8 mouse cellular contexts compared by ENCODE assay signal in genomic region chr10:127311476-127312355, GRCm38 (mm10). TPM values are rescaled to one million over a fixed set of nuclear protein-coding genes. Genes with fewer than 3 reads are reported as not detected.
DNase-seq lines count a peak whose midpoint lies in the region; ATAC-seq and TF ChIP-seq lines count a peak whose summit lies in the region.

TSS of gene Mars (minus strand) at chr10:127311786.

- 0 out of 2 replicates have a peak, but pooled peaks have one; percentile 2 for TF ChIP-seq EP300 in lung, postnatal 0 days (IDR thresholded peaks at IDR 0.05)

- H3K9ac ChIP-seq in lung, postnatal 0 days (replicated peaks; ENCODE audit: low read depth): peak within 1 kb of the TSS; percentile 77

- peak within 1 kb of the TSS; percentile 88 for H3K4me3 ChIP-seq in hindbrain, embryonic 10.5 days
- peak within 1 kb of the TSS; percentile 80 for H3K4me3 ChIP-seq in lung, postnatal 0 days (ENCODE audit: low read depth, low read length)

- H3K27me3 ChIP-seq in hindbrain, embryonic 10.5 days (ENCODE audit: insufficient read depth, poor library complexity, severe bottlenecking): no peaks in the 10 kb centered on the region
- H3K27me3 ChIP-seq in lung, postnatal 0 days (replicated peaks; ENCODE audit: insufficient read depth, low read length): no peaks in the 10 kb centered on the region

- peaks cover 13% of the 10 kb centered on the region for H3K4me1 ChIP-seq in hindbrain, embryonic 10.5 days (replicated peaks)
- 0 out of 2 replicates have a peak, but pooled peaks cover 3% of the 10 kb centered on the region for H3K4me1 ChIP-seq in lung, postnatal 0 days (ENCODE audit: insufficient read depth, low read depth, low read length)

- peak; percentile 98 for ATAC-seq in frontal cortex, adult (ENCODE audit: low TSS enrichment)
- ATAC-seq in lung, postnatal 0 days: peak; percentile 98

- peak within 1 kb of the TSS; percentile 95 for H3K27ac ChIP-seq in hindbrain, embryonic 10.5 days
- H3K27ac ChIP-seq in lung, postnatal 0 days (ENCODE audit: low read length): peak within 1 kb of the TSS; percentile 75

- TF ChIP-seq CTCF in lung, postnatal 0 days (IDR thresholded peaks at IDR 0.05): no peak

- no peaks in the 10 kb centered on the region for H3K9me3 ChIP-seq in hindbrain, embryonic 10.5 days
- H3K9me3 ChIP-seq in lung, postnatal 0 days (ENCODE audit: low read length): no peaks in the 10 kb centered on the region

- DNase-seq in MEL-GATA-1-ER (ENCODE audit: extremely low read depth, low read depth): peak; percentile 91
- DNase-seq in cerebellum, adult 8-10 months: peak; percentile 91
- DNase-seq in hindbrain, embryonic 10.5 days (ENCODE audit: low spot score): peak; percentile 94
- peak; percentile 97 for DNase-seq in layer of hippocampus, adult 9-11 months
- peak; percentile 99 for DNase-seq in lung, postnatal 0 days (ENCODE audit: low spot score)
- DNase-seq in ovary, postnatal 14 days (ENCODE audit: low spot score): peak; percentile 91
- peak; percentile 93 for DNase-seq in thymus, postnatal 14 days

- WGBS in hindbrain, embryonic 10.5 days: under 1% methylated on average over 65 of the region's 65 CpGs
- WGBS in lung, postnatal 0 days: 1% methylated on average over 65 of the region's 65 CpGs

- peaks cover 34% of the 10 kb centered on the region for H3K36me3 ChIP-seq in hindbrain, embryonic 10.5 days
- peaks cover 10% of the 10 kb centered on the region; the same call in 1 of the 2 replicates for H3K36me3 ChIP-seq in lung, postnatal 0 days (ENCODE audit: insufficient read depth, low read length)

- peak within 1 kb of the TSS; percentile 78 for H3K4me2 ChIP-seq in lung, postnatal 0 days (replicated peaks; ENCODE audit: low read depth, low read length)

RNA-seq across cellular contexts. Expression of gene Mars, which starts in this region (rescaled TPM):
- polyA plus RNA-seq in hindbrain, embryonic 10.5 days (2016; fragmentation: Nextera tagmentation; extraction: Ambion mirVana): 171 and 174 TPM in 2 replicates
- 61.1 and 63.1 TPM in 2 replicates for polyA plus RNA-seq in lung, postnatal 0 days (2015; fragmentation: Nextera tagmentation; extraction: Ambion mirVana)

Comparison
In these comparisons a context has a peak if more than half of its experiments do, and no peak if none do; other contexts are left out.
1. Peak in every context shown above with its lines: DNase-seq, ATAC-seq, H3K4me3 ChIP-seq and H3K27ac ChIP-seq.